Mouse (Mus musculus): Measurements from ENCODE around the gene Dnah9. TPM values are rescaled to one million over a fixed set of nuclear protein-coding genes. Genes with fewer than 3 reads are reported as not detected.

The Dnah9 gene
- polyA plus RNA-seq, 1 experiment: 1.4 TPM

GRCm38 (mm10) chr11:66122017-66122416 is 46.3 kb downstream of the Dnah9 start:
- H3K27ac ChIP-seq (ENCODE audit: insufficient read depth, low read length): no peak overlapping the region
- no peaks in the 10 kb centered on the region for H3K4me1 ChIP-seq (ENCODE audit: control insufficient read depth, insufficient read depth, low read length)
- H3K4me3 ChIP-seq (ENCODE audit: insufficient read depth, low read length): no peak overlapping the region
- peak; percentile 84 for TF ChIP-seq CTCF (IDR thresholded peaks at IDR 0.05; ENCODE audit: extremely low read depth, insufficient read depth, low read length)
- TF ChIP-seq POLR2A (IDR thresholded peaks at IDR 0.05; ENCODE audit: extremely low read depth, insufficient read depth, low read length): no peak

- TF ChIP-seq POLR2A (IDR thresholded peaks at IDR 0.05; ENCODE audit: extremely low read depth, insufficient read depth, low read length) (no peak), CTCF (IDR thresholded peaks at IDR 0.05; ENCODE audit: extremely low read depth, insufficient read depth, low read length) (no peak)
- H3K4me3 ChIP-seq (ENCODE audit: insufficient read depth, low read length): no peak overlapping the region
- no peaks in the 10 kb centered on the region for H3K4me1 ChIP-seq (ENCODE audit: control insufficient read depth, insufficient read depth, low read length)
- no peak overlapping the region for H3K27ac ChIP-seq (ENCODE audit: insufficient read depth, low read length)
Measured at GRCm38 (mm10) chr11:66083663-66084254, 84.6 kb downstream of the Dnah9 start.

GRCm38 (mm10) chr11:66072921-66073320 is 95.4 kb downstream of the Dnah9 start:
- Histone ChIP-seq H3K27ac (ENCODE audit: insufficient read depth, low read length) (no peak overlapping the region), H3K4me3 (ENCODE audit: insufficient read depth, low read length) (no peak overlapping the region), H3K4me1 (ENCODE audit: control insufficient read depth, insufficient read depth, low read length) (no peaks in the 10 kb centered on the region)
- TF ChIP-seq CTCF (IDR thresholded peaks at IDR 0.05; ENCODE audit: extremely low read depth, insufficient read depth, low read length) (no peak), POLR2A (IDR thresholded peaks at IDR 0.05; ENCODE audit: extremely low read depth, insufficient read depth, low read length) (no peak)

- TF ChIP-seq CTCF (IDR thresholded peaks at IDR 0.05; ENCODE audit: extremely low read depth, insufficient read depth, low read length) (no peak), POLR2A (IDR thresholded peaks at IDR 0.05; ENCODE audit: extremely low read depth, insufficient read depth, low read length) (no peak)
- Histone ChIP-seq H3K4me3 (ENCODE audit: insufficient read depth, low read length) (no peak overlapping the region), H3K4me1 (ENCODE audit: control insufficient read depth, insufficient read depth, low read length) (no peaks in the 10 kb centered on the region), H3K27ac (ENCODE audit: insufficient read depth, low read length) (no peak overlapping the region)
Measured at GRCm38 (mm10) chr11:66058956-66059355, 109.4 kb downstream of the Dnah9 start.

GRCm38 (mm10) chr11:66051294-66051693 is 117.1 kb downstream of the Dnah9 start:
- Histone ChIP-seq H3K4me3 (ENCODE audit: insufficient read depth, low read length) (no peak overlapping the region), H3K27ac (ENCODE audit: insufficient read depth, low read length) (no peak overlapping the region), H3K4me1 (ENCODE audit: control insufficient read depth, insufficient read depth, low read length) (no peaks in the 10 kb centered on the region; the same call in 1 of the 2 replicates)
- no peak for TF ChIP-seq POLR2A (IDR thresholded peaks at IDR 0.05; ENCODE audit: extremely low read depth, insufficient read depth, low read length)
- TF ChIP-seq CTCF (IDR thresholded peaks at IDR 0.05; ENCODE audit: extremely low read depth, insufficient read depth, low read length): no peak

GRCm38 (mm10) chr11:66049146-66049545 is 119.2 kb downstream of the Dnah9 start:
- TF ChIP-seq CTCF (IDR thresholded peaks at IDR 0.05; ENCODE audit: extremely low read depth, insufficient read depth, low read length) (no peak), POLR2A (IDR thresholded peaks at IDR 0.05; ENCODE audit: extremely low read depth, insufficient read depth, low read length) (no peak)
- Histone ChIP-seq H3K27ac (ENCODE audit: insufficient read depth, low read length) (no peak overlapping the region), H3K4me1 (ENCODE audit: control insufficient read depth, insufficient read depth, low read length) (no peaks in the 10 kb centered on the region; the same call in 1 of the 2 replicates), H3K4me3 (ENCODE audit: insufficient read depth, low read length) (no peak overlapping the region)

- H3K27ac ChIP-seq (ENCODE audit: insufficient read depth, low read length): no peak overlapping the region
- no peak for TF ChIP-seq POLR2A (IDR thresholded peaks at IDR 0.05; ENCODE audit: extremely low read depth, insufficient read depth, low read length)
- TF ChIP-seq CTCF (IDR thresholded peaks at IDR 0.05; ENCODE audit: extremely low read depth, insufficient read depth, low read length): no peak
- H3K4me1 ChIP-seq (ENCODE audit: control insufficient read depth, insufficient read depth, low read length): no peaks in the 10 kb centered on the region; the same call in 1 of the 2 replicates
- H3K4me3 ChIP-seq (ENCODE audit: insufficient read depth, low read length): no peak overlapping the region
Measured at GRCm38 (mm10) chr11:66046594-66047193, 121.7 kb downstream of the Dnah9 start.

GRCm38 (mm10) chr11:66043635-66044034 is 124.7 kb downstream of the Dnah9 start:
- no peak for TF ChIP-seq POLR2A (IDR thresholded peaks at IDR 0.05; ENCODE audit: extremely low read depth, insufficient read depth, low read length)
- no peak for TF ChIP-seq CTCF (IDR thresholded peaks at IDR 0.05; ENCODE audit: extremely low read depth, insufficient read depth, low read length)
- no peaks in the 10 kb centered on the region; the same call in 1 of the 2 replicates for H3K4me1 ChIP-seq (ENCODE audit: control insufficient read depth, insufficient read depth, low read length)

GRCm38 (mm10) chr11:66042531-66042930 is 125.8 kb downstream of the Dnah9 start:
- no peak overlapping the region for H3K4me3 ChIP-seq (ENCODE audit: insufficient read depth, low read length)
- H3K27ac ChIP-seq (ENCODE audit: insufficient read depth, low read length): no peak overlapping the region

More at GRCm38 (mm10) chr11:66043635-66044034, 124.7 kb downstream of the Dnah9 start:
- H3K4me3 ChIP-seq (ENCODE audit: insufficient read depth, low read length): no peak overlapping the region
- no peak overlapping the region for H3K27ac ChIP-seq (ENCODE audit: insufficient read depth, low read length)

GRCm38 (mm10) chr11:66025728-66026127 is 142.6 kb downstream of the Dnah9 start:
- no peak overlapping the region for H3K27ac ChIP-seq (ENCODE audit: insufficient read depth, low read length)
- no peak for TF ChIP-seq POLR2A (IDR thresholded peaks at IDR 0.05; ENCODE audit: extremely low read depth, insufficient read depth, low read length)
- TF ChIP-seq CTCF (IDR thresholded peaks at IDR 0.05; ENCODE audit: extremely low read depth, insufficient read depth, low read length): no peak
- no peak overlapping the region for H3K4me3 ChIP-seq (ENCODE audit: insufficient read depth, low read length)
- H3K4me1 ChIP-seq (ENCODE audit: control insufficient read depth, insufficient read depth, low read length): no peaks in the 10 kb centered on the region

More at GRCm38 (mm10) chr11:66042531-66042930, 125.8 kb downstream of the Dnah9 start:
- H3K4me1 ChIP-seq (ENCODE audit: control insufficient read depth, insufficient read depth, low read length): no peaks in the 10 kb centered on the region; the same call in 1 of the 2 replicates
- TF ChIP-seq POLR2A (IDR thresholded peaks at IDR 0.05; ENCODE audit: extremely low read depth, insufficient read depth, low read length): no peak
- no peak for TF ChIP-seq CTCF (IDR thresholded peaks at IDR 0.05; ENCODE audit: extremely low read depth, insufficient read depth, low read length)

All from cortical plate, adult 2 months (tissue).